Mouse (Mus musculus) c-Kit-positive CD71-positive TER-119-positive erythroid progenitor cells, embryonic 14.5 days (primary cell): Measurements from ENCODE around the gene Fkbp4.

Experiments used
- DNase-seq: peaks from one replicate; pipeline ENCODE4 v3.0.0-alpha.2; 2013; ENCODE audit warnings: low spot score

The Fkbp4 gene

GRCm38 (mm10) chr6:128437288-128437687 is 1.2 kb downstream of the Fkbp4 start:
- peak; percentile 29 for DNase-seq

DNA sequence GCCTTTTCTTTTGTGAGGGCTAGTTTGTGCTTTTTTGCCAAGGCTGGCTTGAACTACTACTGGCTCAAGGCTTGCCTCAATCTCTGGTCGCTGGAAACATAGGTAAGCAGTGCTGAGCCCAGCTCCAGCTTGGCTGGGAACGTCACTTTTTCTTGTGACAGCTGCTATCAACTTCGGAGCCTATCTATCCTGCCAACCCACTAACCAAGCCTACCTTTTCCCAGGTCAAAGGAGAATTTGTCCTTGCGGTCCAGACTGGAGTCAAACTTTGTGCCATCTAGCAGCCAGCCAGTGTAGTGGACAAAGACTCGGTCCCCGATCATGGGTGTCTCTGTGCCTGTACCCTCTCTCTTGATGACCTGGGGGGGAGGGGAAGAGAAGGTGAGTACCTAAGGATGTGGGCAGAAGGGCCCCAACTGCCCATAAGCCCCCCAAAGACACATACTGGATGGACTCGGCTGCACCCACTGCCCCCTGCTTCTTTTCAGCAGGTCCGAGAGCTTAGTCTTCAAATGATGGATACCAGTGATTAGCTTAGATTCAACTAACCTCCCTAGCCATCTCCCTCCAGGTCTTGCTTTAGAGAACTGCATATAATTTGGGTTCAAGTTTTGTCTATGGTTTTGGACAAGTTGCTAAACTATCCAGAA is 2.0 kb downstream of the Fkbp4 start:
- DNase-seq: no peak

GRCm38 (mm10) chr6:128435474-128435873 is 3.0 kb downstream of the Fkbp4 start:
- DNase-seq: no peak

GRCm38 (mm10) chr6:128433566-128433965 is 4.9 kb downstream of the Fkbp4 start:
- DNase-seq: no peak

DNA sequence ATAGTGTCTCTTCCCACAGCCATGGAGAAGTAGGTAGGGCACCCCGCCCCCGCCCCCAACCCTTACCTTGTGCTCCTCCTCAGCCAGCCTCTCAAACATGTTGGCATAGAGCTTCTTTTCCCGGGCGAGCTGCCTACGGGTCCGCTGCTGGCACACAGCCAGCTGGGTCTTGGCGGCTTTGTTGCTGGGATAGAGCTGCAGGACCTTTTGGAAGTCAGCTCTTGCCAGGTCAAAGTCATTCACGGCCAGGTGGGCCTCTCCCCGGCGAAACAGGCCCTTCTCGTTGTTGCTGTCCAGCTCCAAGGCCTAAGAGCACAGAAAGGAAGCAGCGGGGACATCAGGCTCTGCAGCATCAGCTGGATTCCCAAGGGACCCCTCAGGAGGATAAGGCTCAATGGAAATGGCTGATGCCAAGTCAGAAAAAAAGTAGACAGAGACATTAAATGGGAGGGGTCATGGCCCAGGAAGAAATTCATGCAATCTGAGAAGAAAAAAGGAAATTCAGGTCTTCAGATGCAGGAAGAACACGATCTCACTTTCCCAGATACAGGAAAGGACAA is 6.0 kb downstream of the Fkbp4 start:
- no peak for DNase-seq

GRCm38 (mm10) chr6:128429826-128430225 is 8.7 kb downstream of the Fkbp4 start:
- no peak for DNase-seq

- no peak for DNase-seq
Measured at GRCm38 (mm10) chr6:128429300-128429699, 9.2 kb downstream of the Fkbp4 start.

- no peak for DNase-seq
Measured at GRCm38 (mm10) chr6:128427571-128427970, 10.9 kb downstream of the Fkbp4 start.

DNA sequence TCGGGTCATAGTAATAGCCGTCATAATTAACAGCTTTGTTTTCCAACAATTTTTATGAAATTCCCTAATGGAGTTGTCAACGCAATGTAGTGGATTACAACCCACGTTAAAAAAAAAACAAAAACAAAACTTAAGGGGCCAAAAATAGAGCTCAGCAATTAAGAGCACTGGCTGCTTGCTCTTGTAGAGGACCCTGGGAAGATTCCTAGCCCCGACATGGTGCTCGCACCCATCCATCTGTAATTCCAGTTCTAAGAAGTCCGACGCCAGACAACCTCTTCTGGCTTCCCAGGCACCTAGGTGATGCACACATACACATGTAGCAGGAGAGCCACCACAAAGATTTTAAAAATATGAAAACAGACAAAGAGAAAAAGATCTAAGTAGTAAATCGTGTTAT is 13.4 kb downstream of the Fkbp4 start:
- no peak for DNase-seq

GRCm38 (mm10) chr6:128424269-128425019 is 14.0 kb downstream of the Fkbp4 start, which contains the start of gene Itfg2:
Gene Itfg2 (minus strand): TSS chr6:128424931.
- peak; percentile 96 for DNase-seq

DNA sequence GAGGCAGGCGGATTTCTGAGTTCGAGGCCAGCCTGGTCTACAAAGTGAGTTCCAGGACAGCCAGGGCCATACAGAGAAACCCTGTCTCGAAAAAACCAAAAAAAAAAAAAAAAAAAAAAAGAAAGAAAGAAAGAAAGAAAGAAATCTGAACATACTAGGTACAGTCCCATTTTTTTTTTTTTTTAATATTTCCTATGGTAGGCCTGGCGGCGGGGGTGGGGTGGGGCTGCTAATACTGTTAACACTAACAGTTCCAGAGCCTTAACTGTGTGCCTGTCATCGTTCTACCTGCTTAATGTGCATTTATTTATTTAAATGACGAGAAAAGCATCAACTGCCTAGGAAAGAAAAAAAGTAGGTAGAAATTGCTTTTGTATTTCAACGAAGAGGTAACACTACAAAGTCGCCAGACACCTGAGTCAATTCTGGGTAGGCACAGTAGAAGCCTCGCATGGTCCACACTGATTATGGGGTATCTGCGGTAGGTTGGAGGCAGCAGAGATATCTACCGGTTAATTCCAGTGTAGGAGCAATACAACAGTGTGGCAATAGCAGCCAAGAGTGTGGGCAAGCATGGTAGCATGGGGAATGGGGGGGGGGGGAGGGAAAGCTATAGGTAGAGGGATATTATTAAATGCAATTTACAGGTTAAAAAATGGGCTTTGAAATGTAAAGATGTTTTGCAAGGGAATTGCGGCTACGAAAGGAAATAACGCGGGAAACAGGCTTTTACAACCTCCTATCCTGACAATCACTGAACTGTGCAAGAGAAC is 14.8 kb downstream of the Fkbp4 start:
- DNase-seq: peak; percentile 69

GRCm38 (mm10) chr6:128421480-128421879 is 17.0 kb downstream of the Fkbp4 start:
- no peak for DNase-seq

DNA sequence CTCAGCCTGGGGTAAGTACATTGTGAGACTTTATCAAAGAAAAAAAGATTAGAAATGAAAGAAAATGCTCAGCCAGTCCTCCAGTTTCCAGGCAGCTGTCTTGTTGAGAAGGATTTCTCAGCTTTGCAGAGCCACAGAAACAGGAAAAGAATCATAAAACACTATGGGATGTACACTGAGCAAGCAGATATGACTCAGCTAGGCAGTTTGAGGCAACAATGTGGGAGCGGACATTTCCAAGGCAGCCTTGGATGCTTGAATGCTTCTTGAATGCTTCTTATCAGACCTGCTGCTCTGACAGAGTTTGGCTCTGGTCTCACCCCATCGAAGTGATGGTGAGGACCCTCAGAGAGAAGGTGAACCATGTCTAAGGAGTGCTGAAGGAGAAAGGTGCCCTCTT is 17.4 kb downstream of the Fkbp4 start:
- DNase-seq: no peak

GRCm38 (mm10) chr6:128418076-128418475 is 20.4 kb downstream of the Fkbp4 start:
- DNase-seq: no peak

- DNase-seq: no peak
Measured at GRCm38 (mm10) chr6:128416169-128416568, 22.3 kb downstream of the Fkbp4 start.

GRCm38 (mm10) chr6:128411115-128411514 is 27.4 kb downstream of the Fkbp4 start:
- DNase-seq: peak; percentile 64

DNA sequence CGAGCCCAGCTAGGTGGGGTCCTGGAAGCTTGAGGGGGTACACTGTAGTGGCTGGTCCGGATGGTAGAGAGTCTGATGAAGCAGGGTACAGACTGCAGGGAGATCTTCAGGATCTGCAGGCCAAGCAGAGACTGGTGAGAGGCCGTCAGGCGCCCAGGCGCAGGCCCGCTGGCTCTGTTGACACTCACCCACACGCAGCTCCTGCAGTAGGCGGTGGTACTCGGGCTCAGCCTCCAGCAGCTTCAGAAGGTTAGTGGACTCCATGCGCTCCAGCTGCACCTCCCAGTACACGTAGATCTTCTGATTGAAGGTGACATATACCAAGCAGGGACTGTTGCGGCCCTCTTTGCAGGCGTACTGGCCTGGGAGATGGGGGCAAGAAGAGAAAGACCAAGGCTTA is 28.2 kb downstream of the Fkbp4 start:
- DNase-seq: no peak

- DNase-seq: no peak
Measured at GRCm38 (mm10) chr6:128408544-128409125, 29.8 kb downstream of the Fkbp4 start.

- no peak for DNase-seq
Measured at GRCm38 (mm10) chr6:128404708-128405107, 33.8 kb downstream of the Fkbp4 start.

GRCm38 (mm10) chr6:128399421-128400185 is 38.9 kb downstream of the Fkbp4 start:
- DNase-seq: no peak

GRCm38 (mm10) chr6:128398996-128399395 is 39.5 kb downstream of the Fkbp4 start, which contains the start of gene Nrip2:
Gene Nrip2 (plus strand): TSS chr6:128399296.
- no peak for DNase-seq
